Comparison of ENCODE assay signal across 16 mouse cellular contexts in the genomic region with DNA sequence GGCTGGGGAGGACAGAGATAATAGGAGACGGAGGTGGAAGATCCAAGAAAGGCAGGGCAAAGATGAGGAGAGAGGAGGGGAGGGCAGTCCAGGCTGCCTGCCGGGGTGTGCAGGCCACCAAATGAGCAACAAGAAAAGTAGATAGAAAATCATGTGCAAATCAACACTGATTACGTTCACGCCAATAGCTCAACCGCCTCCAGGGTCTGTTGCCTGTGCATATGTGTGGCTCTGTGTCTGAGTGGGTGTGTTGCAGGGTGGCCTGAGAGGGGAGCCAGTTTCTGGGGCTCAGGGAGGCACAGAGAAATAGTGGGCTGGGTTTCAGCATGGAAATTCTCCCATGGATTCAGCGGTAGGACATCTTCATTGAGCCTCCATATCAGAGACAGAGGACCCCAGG. TPM values are rescaled to one million over a fixed set of nuclear protein-coding genes. Genes with fewer than 3 reads are reported as not detected.
DNase-seq lines count a peak whose midpoint lies in the region; ATAC-seq and TF ChIP-seq lines count a peak whose summit lies in the region.
"Had no signal": no experiment of that assay in that cellular context is flagged by ENCODE, and none has a peak within 500 bp of the region (broad histone marks: within the 10 kb centered on the region; RNA-seq: fewer than 3 reads in every experiment).

No protein-coding gene starts in this region.

- no peaks in the 10 kb centered on the region for H3K36me3 ChIP-seq in intestine, embryonic 16.5 days (ENCODE audit: control insufficient read depth, insufficient read depth, low read length)
- no peaks in the 10 kb centered on the region for H3K36me3 ChIP-seq in intestine, embryonic 15.5 days
- H3K36me3 ChIP-seq in embryonic facial prominence, embryonic 14.5 days (ENCODE audit: control insufficient read depth, insufficient read depth, low read length): no peaks in the 10 kb centered on the region
- H3K36me3 ChIP-seq in hindbrain, embryonic 14.5 days (replicated peaks; ENCODE audit: control insufficient read depth, insufficient read depth): no peaks in the 10 kb centered on the region
- H3K36me3 ChIP-seq in midbrain, postnatal 0 days (ENCODE audit: insufficient read depth, low read length): no peaks in the 10 kb centered on the region
- H3K36me3 ChIP-seq: limb, embryonic 15.5 days had no signal

- no peak for DNase-seq in embryonic facial prominence, embryonic 14.5 days (ENCODE audit: low spot score)
- DNase-seq in hindbrain, embryonic 14.5 days (ENCODE audit: low spot score): no peak
- DNase-seq in midbrain, postnatal 0 days (ENCODE audit: low spot score): peak; percentile 58
- DNase-seq in left cerebral cortex, adult 9 months (ENCODE audit: low spot score in 2 of 2): no peak
- no peak for DNase-seq in embryo, embryonic 9.5 days (ENCODE audit: extremely low spot score)
- DNase-seq in spleen, postnatal 10 days (ENCODE audit: low spot score in 2 of 2): no peak
- DNase-seq: heart, postnatal 10 days; kidney, adult 8-10 months; thymus, adult 18-20 months had no signal

- no peak overlapping the region for H3K4me2 ChIP-seq in intestine, embryonic 16.5 days (ENCODE audit: low read depth, low read length)
- H3K4me2 ChIP-seq in intestine, embryonic 15.5 days (replicated peaks): no peak overlapping the region
- H3K4me2 ChIP-seq in embryonic facial prominence, embryonic 14.5 days (ENCODE audit: low read depth, low read length): 0 out of 2 replicates have a peak overlapping the region, but pooled peaks have one; percentile 7
- 0 out of 2 replicates have a peak overlapping the region, but pooled peaks have one; percentile 9 for H3K4me2 ChIP-seq in hindbrain, embryonic 14.5 days (replicated peaks)
- no peak overlapping the region for H3K4me2 ChIP-seq in midbrain, postnatal 0 days (ENCODE audit: low read depth, low read length, poor library complexity, severe bottlenecking)
- H3K4me2 ChIP-seq: limb, embryonic 15.5 days had no signal

- no peak for TF ChIP-seq CTCF in midbrain, postnatal 0 days (IDR thresholded peaks at IDR 0.05)

- ATAC-seq in intestine, embryonic 16.5 days: no peak
- ATAC-seq in intestine, embryonic 15.5 days: no peak
- ATAC-seq in embryonic facial prominence, embryonic 14.5 days (ENCODE audit: low read depth): no peak
- ATAC-seq in hindbrain, embryonic 14.5 days (ENCODE audit: low FRiP score): no peak
- ATAC-seq in midbrain, postnatal 0 days (ENCODE audit: low FRiP score): peak; percentile 24; the same call in 1 of the 2 replicates

- no peaks in the 10 kb centered on the region for H3K9me3 ChIP-seq in intestine, embryonic 16.5 days (ENCODE audit: control insufficient read depth, low read length)
- no peaks in the 10 kb centered on the region for H3K9me3 ChIP-seq in intestine, embryonic 15.5 days
- no peaks in the 10 kb centered on the region for H3K9me3 ChIP-seq in embryonic facial prominence, embryonic 14.5 days (ENCODE audit: control insufficient read depth, low read length)
- no peaks in the 10 kb centered on the region for H3K9me3 ChIP-seq in hindbrain, embryonic 14.5 days (ENCODE audit: control insufficient read depth, low read length)
- no peaks in the 10 kb centered on the region for H3K9me3 ChIP-seq in midbrain, postnatal 0 days (ENCODE audit: low read length)
- H3K9me3 ChIP-seq: limb, embryonic 15.5 days had no signal

- 0 out of 2 replicates have a peak overlapping the region, but pooled peaks have one; percentile 4 for H3K9ac ChIP-seq in intestine, embryonic 16.5 days (ENCODE audit: low read depth, low read length)
- H3K9ac ChIP-seq in intestine, embryonic 15.5 days: no peak overlapping the region
- H3K9ac ChIP-seq in embryonic facial prominence, embryonic 14.5 days (ENCODE audit: low read depth, low read length): no peak overlapping the region
- H3K9ac ChIP-seq in hindbrain, embryonic 14.5 days: no peak overlapping the region
- H3K9ac ChIP-seq in midbrain, postnatal 0 days (replicated peaks; ENCODE audit: low read length, poor library complexity, severe bottlenecking): no peak overlapping the region
- H3K9ac ChIP-seq: limb, embryonic 15.5 days had no signal

- H3K4me1 ChIP-seq in intestine, embryonic 16.5 days (ENCODE audit: control insufficient read depth, insufficient read depth, low read length): peaks cover 22% of the 10 kb centered on the region
- peaks cover 24% of the 10 kb centered on the region for H3K4me1 ChIP-seq in intestine, embryonic 15.5 days (replicated peaks)
- H3K4me1 ChIP-seq in embryonic facial prominence, embryonic 14.5 days (ENCODE audit: control insufficient read depth, insufficient read depth, low read length): peaks cover 17% of the 10 kb centered on the region; the same call in 1 of the 2 replicates
- H3K4me1 ChIP-seq in hindbrain, embryonic 14.5 days (replicated peaks; ENCODE audit: control insufficient read depth, insufficient read depth, low read length): peaks cover 31% of the 10 kb centered on the region
- no peaks in the 10 kb centered on the region for H3K4me1 ChIP-seq in midbrain, postnatal 0 days (ENCODE audit: insufficient read depth, low read length)

- no peak overlapping the region for H3K27ac ChIP-seq in intestine, embryonic 16.5 days (ENCODE audit: low read length)
- no peak overlapping the region for H3K27ac ChIP-seq in intestine, embryonic 15.5 days
- peak overlapping the region; percentile 24 for H3K27ac ChIP-seq in embryonic facial prominence, embryonic 14.5 days (replicated peaks; ENCODE audit: low read depth, low read length)
- H3K27ac ChIP-seq in hindbrain, embryonic 14.5 days: peak overlapping the region; percentile 78
- no peak overlapping the region for H3K27ac ChIP-seq in midbrain, postnatal 0 days (ENCODE audit: low read depth, low read length)
- H3K27ac ChIP-seq: limb, embryonic 15.5 days had no signal

- no peak overlapping the region for H3K4me3 ChIP-seq in intestine, embryonic 16.5 days (ENCODE audit: low read length)
- H3K4me3 ChIP-seq in intestine, embryonic 15.5 days (replicated peaks): no peak overlapping the region
- H3K4me3 ChIP-seq in embryonic facial prominence, embryonic 14.5 days (ENCODE audit: low read depth, low read length): no peak overlapping the region
- no peak overlapping the region for H3K4me3 ChIP-seq in hindbrain, embryonic 14.5 days (replicated peaks; ENCODE audit: low read length)
- H3K4me3 ChIP-seq in midbrain, postnatal 0 days (ENCODE audit: low read depth, low read length): no peak overlapping the region
- H3K4me3 ChIP-seq: limb, embryonic 15.5 days had no signal

- peaks cover 6% of the 10 kb centered on the region for H3K27me3 ChIP-seq in intestine, embryonic 16.5 days (replicated peaks; ENCODE audit: control insufficient read depth, insufficient read depth, low read length)
- H3K27me3 ChIP-seq in intestine, embryonic 15.5 days (replicated peaks): peaks cover 23% of the 10 kb centered on the region
- H3K27me3 ChIP-seq in embryonic facial prominence, embryonic 14.5 days (replicated peaks; ENCODE audit: control insufficient read depth, insufficient read depth, low read length): peaks cover 32% of the 10 kb centered on the region
- no peaks in the 10 kb centered on the region for H3K27me3 ChIP-seq in hindbrain, embryonic 14.5 days (ENCODE audit: control insufficient read depth, insufficient read depth, low read length)
- H3K27me3 ChIP-seq in midbrain, postnatal 0 days (ENCODE audit: insufficient read depth, low read length): no peaks in the 10 kb centered on the region

- 72% methylated on average over 6 of the region's 6 CpGs for WGBS in intestine, embryonic 16.5 days
- 71% methylated on average over 6 of the region's 6 CpGs for WGBS in intestine, embryonic 15.5 days
- 55% methylated on average over 6 of the region's 6 CpGs for WGBS in embryonic facial prominence, embryonic 14.5 days
- whole genome bisulfite sequencing in hindbrain, embryonic 14.5 days: 33% methylated on average over 6 of the region's 6 CpGs
- 38% methylated on average over 6 of the region's 6 CpGs for WGBS in midbrain, postnatal 0 days

RNA-seq across cellular contexts. Expression of a gene that starts 0.9 kb away (rescaled TPM):
- polyA plus RNA-seq in intestine, embryonic 16.5 days (2015; fragmentation: Nextera tagmentation; extraction: Ambion mirVana): 0.09 TPM in 1 of 2 replicates, not detected in the other
- polyA plus RNA-seq in intestine, embryonic 15.5 days (2015; fragmentation: Nextera tagmentation; extraction: Ambion mirVana): 0.06 and 0.09 TPM in 2 replicates
- polyA plus RNA-seq in embryonic facial prominence, embryonic 14.5 days (2014; fragmentation: Nextera tagmentation; extraction: Ambion mirVana): 1.6 and 1.9 TPM in 2 replicates
- polyA plus RNA-seq in hindbrain, embryonic 14.5 days (2014; fragmentation: Nextera tagmentation; extraction: Ambion mirVana): 2.7 and 3.6 TPM in 2 replicates
- total RNA-seq in midbrain, postnatal 0 days (2014; rRNA removed): 0.38 and 3.6 TPM in 2 replicates
- polyA plus RNA-seq in midbrain, postnatal 0 days (2015; fragmentation: Nextera tagmentation; extraction: Ambion mirVana): 0.12 TPM in 1 of 2 replicates, not detected in the other
- total RNA-seq: heart, postnatal 10 days; MEL had no signal
- polyA plus RNA-seq: gonadal fat pad, adult 2 months; lung, embryonic 16.5 days; spleen, adult 2 months had no signal

RNA-seq across cellular contexts. Expression of a gene that starts 24.0 kb away (rescaled TPM):
- 204 and 218 TPM in 2 replicates for polyA plus RNA-seq in intestine, embryonic 16.5 days (2015; fragmentation: Nextera tagmentation; extraction: Ambion mirVana)
- polyA plus RNA-seq in intestine, embryonic 15.5 days (2015; fragmentation: Nextera tagmentation; extraction: Ambion mirVana): 201 and 203 TPM in 2 replicates
- polyA plus RNA-seq in embryonic facial prominence, embryonic 14.5 days (2014; fragmentation: Nextera tagmentation; extraction: Ambion mirVana): 227 and 230 TPM in 2 replicates
- 161 and 193 TPM in 2 replicates for polyA plus RNA-seq in hindbrain, embryonic 14.5 days (2014; fragmentation: Nextera tagmentation; extraction: Ambion mirVana)
- 207 and 225 TPM in 2 replicates for total RNA-seq in midbrain, postnatal 0 days (2014; rRNA removed)
- 149 and 155 TPM in 2 replicates for polyA plus RNA-seq in midbrain, postnatal 0 days (2015; fragmentation: Nextera tagmentation; extraction: Ambion mirVana)

RNA-seq across cellular contexts. Expression of a gene that starts 24.3 kb away (rescaled TPM):
- polyA plus RNA-seq in intestine, embryonic 16.5 days (2015; fragmentation: Nextera tagmentation; extraction: Ambion mirVana): 159 TPM in 2 replicates
- polyA plus RNA-seq in intestine, embryonic 15.5 days (2015; fragmentation: Nextera tagmentation; extraction: Ambion mirVana): 135 and 136 TPM in 2 replicates
- polyA plus RNA-seq in embryonic facial prominence, embryonic 14.5 days (2014; fragmentation: Nextera tagmentation; extraction: Ambion mirVana): 91.3 and 107 TPM in 2 replicates
- polyA plus RNA-seq in hindbrain, embryonic 14.5 days (2014; fragmentation: Nextera tagmentation; extraction: Ambion mirVana): 106 and 111 TPM in 2 replicates
- total RNA-seq in midbrain, postnatal 0 days (2014; rRNA removed): 70.3 and 78.7 TPM in 2 replicates
- 93.3 and 93.7 TPM in 2 replicates for polyA plus RNA-seq in midbrain, postnatal 0 days (2015; fragmentation: Nextera tagmentation; extraction: Ambion mirVana)

RNA-seq across cellular contexts. Expression of a gene that starts 30.1 kb away (rescaled TPM):
- 6.1 and 6.8 TPM in 2 replicates for polyA plus RNA-seq in intestine, embryonic 16.5 days (2015; fragmentation: Nextera tagmentation; extraction: Ambion mirVana)
- 8.9 and 10.1 TPM in 2 replicates for polyA plus RNA-seq in intestine, embryonic 15.5 days (2015; fragmentation: Nextera tagmentation; extraction: Ambion mirVana)
- 13.5 and 16.7 TPM in 2 replicates for polyA plus RNA-seq in embryonic facial prominence, embryonic 14.5 days (2014; fragmentation: Nextera tagmentation; extraction: Ambion mirVana)
- polyA plus RNA-seq in hindbrain, embryonic 14.5 days (2014; fragmentation: Nextera tagmentation; extraction: Ambion mirVana): 48.9 and 49.5 TPM in 2 replicates
- total RNA-seq in midbrain, postnatal 0 days (2014; rRNA removed): 85.8 and 115 TPM in 2 replicates
- 43.1 and 44.2 TPM in 2 replicates for polyA plus RNA-seq in midbrain, postnatal 0 days (2015; fragmentation: Nextera tagmentation; extraction: Ambion mirVana)

Comparison
In these comparisons a context has a peak if more than half of its experiments do, and no peak if none do; other contexts are left out.
1. H3K27ac ChIP-seq: peak in embryonic facial prominence, embryonic 14.5 days (single experiment) and hindbrain, embryonic 14.5 days (single experiment); none in intestine, embryonic 16.5 days (single experiment), intestine, embryonic 15.5 days (single experiment) and midbrain, postnatal 0 days (single experiment).
2. H3K4me2 ChIP-seq: peak in embryonic facial prominence, embryonic 14.5 days (single experiment) and hindbrain, embryonic 14.5 days (single experiment); none in intestine, embryonic 16.5 days (single experiment), intestine, embryonic 15.5 days (single experiment) and midbrain, postnatal 0 days (single experiment).